Mouse (Mus musculus): Measurements from ENCODE around the gene Amn1.

The Amn1 gene

GRCm38 (mm10) chr6:149107615-149108014 lies 80.9 kb downstream of the Amn1 start:
- DNase-seq (ENCODE audit: low spot score): no peak
